Mouse (Mus musculus) liver, postnatal 0 days (tissue): ENCODE measurements at regions not wholly inside any gene's neighbourhood (a gene's known extent, or its start where the extent isn't known, plus 50 kb on each side); places are given as distances from the start of the nearest gene placed in this dataset.

Experiments
- CTCF ChIP-seq: sonication (generic); IDR thresholded peaks from 2 replicates; pipeline ENCODE4 v1.5.1; 2016; ENCODE audit warnings: antibody characterized with exemption, low read depth
- EP300 ChIP-seq: IDR thresholded peaks from 2 replicates; pipeline ENCODE4 v1.6.1; 2016; ENCODE audit warnings: antibody characterized with exemption, low read depth, mild to moderate bottlenecking

DNA sequence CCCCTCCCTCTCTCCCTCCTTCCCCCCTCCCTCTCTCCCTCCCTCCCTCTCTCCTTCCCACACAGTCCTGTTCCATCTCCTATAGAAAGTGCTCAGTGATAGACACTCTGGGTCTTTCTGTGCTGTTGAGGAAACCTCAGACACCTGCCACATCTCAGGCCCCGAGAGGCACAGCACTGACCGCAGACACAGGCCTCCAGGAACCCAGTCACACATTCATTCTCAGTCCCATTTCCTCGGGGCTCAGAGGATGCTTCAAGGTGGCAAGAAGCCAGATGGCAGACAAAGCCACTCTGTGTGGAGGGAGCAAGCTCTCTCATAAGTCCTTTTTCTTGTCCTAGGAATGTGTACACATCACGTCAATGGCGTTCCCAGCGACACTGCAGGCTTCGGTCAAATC, 502.0 kb downstream of the Sox2 start:
- TF ChIP-seq CTCF: no peak
- TF ChIP-seq EP300: no peak
